Mouse (Mus musculus) left cerebral cortex, postnatal 36 days (tissue): ENCODE results near the gene Sox8. TPM values are rescaled to one million over a fixed set of nuclear protein-coding genes. Genes with fewer than 3 reads are reported as not detected.

Experiments
- DNase-seq, 2 experiments: peaks; one replicate each; pipeline ENCODE4 v3.0.0; 2021 to 2022; ENCODE audit warnings: low spot score in 2 of 2, mixed read lengths in 1 of 2
- intact Hi-C: fragments of 180-260 bp; cut with DNase I; formaldehyde crosslinking; loops from one replicate; pipeline ENCODE4 v1.15.1; 2025
- total RNA-seq, 2 experiments: library from RNA; stranded (reverse); gene quantifications; 2 replicates each; pipeline ENCODE4 v1.2.3; 2021

Sox8 gene
- total RNA-seq, 2 experiments from 2014 or later: 42.8 to 65.3 TPM

DNA sequence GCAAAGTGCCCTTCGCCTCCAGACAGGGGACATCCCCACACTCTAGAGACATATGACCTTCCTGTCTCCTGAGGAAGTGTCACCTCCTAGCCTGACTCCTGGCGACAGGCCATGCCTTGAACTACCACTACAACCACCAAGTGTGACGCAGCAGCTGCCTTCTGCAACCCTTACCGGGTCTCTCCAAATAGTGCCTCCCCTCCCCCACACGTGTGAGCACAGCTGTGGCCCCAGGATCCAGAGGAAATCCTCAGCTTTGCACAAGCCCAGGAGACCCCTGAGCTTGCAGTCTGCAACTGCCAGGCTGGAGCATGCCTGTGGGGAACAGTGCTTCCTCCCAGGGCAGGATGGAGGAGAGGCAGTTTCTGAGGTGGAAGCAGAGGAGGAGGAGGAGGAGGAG is 54.2 kb downstream of the Sox8 start:
- intact Hi-C loops: loop anchor here (5.0 kb wide), 1 partner anchor 41 kb away; no protein-coding TSS in a partner anchor
- no peak for DNase-seq

Other genes starting within 250 kb of the Sox8 start
- gene Tpsab1, start 225.1 kb downstream of the Sox8 start, total RNA-seq: not detected
- not detected for gene Tpsb2, start 204.4 kb downstream of the Sox8 start, total RNA-seq
- gene Tpsg1, start 201.4 kb downstream of the Sox8 start, total RNA-seq: not detected
- gene Cacna1h, start 136.9 kb downstream of the Sox8 start, total RNA-seq: 10 to 100 TPM; 29.7 to 53.7 TPM
- gene Tekt4, start 116.1 kb downstream of the Sox8 start, total RNA-seq: 1 to 10 TPM; 1.8 to 3.5 TPM
- under 1 TPM; 0.12 to 0.16 TPM for gene Sstr5, start 73.4 kb downstream of the Sox8 start, total RNA-seq
- gene Lmf1, start 8.4 kb upstream of the Sox8 start, total RNA-seq: 10 to 100 TPM; 22.1 to 26.7 TPM
- gene Gng13, start 146.5 kb upstream of the Sox8 start, total RNA-seq: 100 to 1,000 TPM; 154 to 195 TPM
- 1 to 10 TPM; 2.9 to 3.7 TPM for gene Chtf18, start 156.7 kb upstream of the Sox8 start, total RNA-seq
- gene Rpusd1, start 157.0 kb upstream of the Sox8 start, total RNA-seq: 10 to 100 TPM; 49.5 to 58.9 TPM
- under 1 TPM; 0.35 to 0.39 TPM for gene Mslnl, start 165.4 kb upstream of the Sox8 start, total RNA-seq
- gene Msln, start 183.7 kb upstream of the Sox8 start, total RNA-seq: 1 to 10 TPM; 1.5 to 4.7 TPM
- gene Narfl, start 203.1 kb upstream of the Sox8 start, total RNA-seq: 10 to 100 TPM; 29.5 to 42.9 TPM
- gene Haghl, start 215.0 kb upstream of the Sox8 start, total RNA-seq: 100 to 1,000 TPM; 114 to 117 TPM
- gene Ccdc78, start 215.9 kb upstream of the Sox8 start, total RNA-seq: not detected
- gene Fam173a, start 222.2 kb upstream of the Sox8 start, total RNA-seq: 10 to 100 TPM; 81.2 to 81.7 TPM
- under 1 TPM in 1 of 2 experiments, not detected in 1; 0.52 TPM for gene AC134908.4, start 225.0 kb upstream of the Sox8 start, total RNA-seq
- gene Metrn, start 226.4 kb upstream of the Sox8 start, total RNA-seq: 10 to 100 TPM; 80.7 to 96.2 TPM
- gene Fbxl16, start 238.4 kb upstream of the Sox8 start, total RNA-seq: 100 to 1,000 TPM; 668 to 710 TPM